Mouse (Mus musculus) MEL (cell line): ENCODE measurements at regions not wholly inside any gene's neighbourhood (a gene's known extent, or its start where the extent isn't known, plus 50 kb on each side); places are given as distances from the start of the nearest gene placed in this dataset.

ENCODE experiments used
- DNase-seq: peaks from one replicate; pipeline ENCODE4 v3.0.0; 2011; ENCODE audit warnings: low read depth, low spot score
- H3K27ac ChIP-seq: 2 replicates; pipeline ENCODE4 v1.5.1; 2012; ENCODE audit warnings: low read depth, mild to moderate bottlenecking, control low read depth, low read length, moderate library complexity; ENCODE audit not compliant: control insufficient read depth
- H3K27me3 ChIP-seq, 2 experiments: fragments of 150-350 bp in 1 of 2; sonication (generic) in 1 of 2; 2 replicates each; pipeline ENCODE4 v1.6.1; 2012; ENCODE audit warnings: low read length in 2 of 2, mild to moderate bottlenecking in 2 of 2, improper control_type of control experiment in 1 of 2, moderate library complexity in 1 of 2; ENCODE audit not compliant: insufficient read depth in 2 of 2, control insufficient read depth in 1 of 2
- H3K36me3 ChIP-seq, 2 experiments: 2 replicates each; pipeline ENCODE4 v1.6.1; 2012 to 2014; ENCODE audit warnings: low read length in 2 of 2, improper control_type of control experiment in 1 of 2, inconsistent platforms in 1 of 2, mild to moderate bottlenecking in 1 of 2; ENCODE audit not compliant: insufficient read depth in 2 of 2, control insufficient read depth in 1 of 2
- H3K4me1 ChIP-seq, 2 experiments: fragments of 150-350 bp in 1 of 2; sonication (generic) in 1 of 2; 2 replicates each; pipeline ENCODE4 v1.6.1; 2012; ENCODE audit warnings: low read length in 2 of 2, improper control_type of control experiment in 1 of 2, mild to moderate bottlenecking in 1 of 2; ENCODE audit not compliant: insufficient read depth in 2 of 2, control insufficient read depth in 1 of 2
- H3K4me3 ChIP-seq, 2 experiments: fragments of 150-350 bp in 1 of 2; sonication (generic) in 1 of 2; 2 replicates each; pipeline ENCODE4 v1.5.1; 2012; ENCODE audit warnings: low read depth in 2 of 2, low read length in 2 of 2, mild to moderate bottlenecking in 2 of 2, moderate library complexity in 2 of 2, control low read depth in 1 of 2, improper control_type of control experiment in 1 of 2; ENCODE audit not compliant: control insufficient read depth in 1 of 2, insufficient read depth in 1 of 2
- H3K79me2 ChIP-seq: 2 replicates; pipeline ENCODE4 v1.6.1; 2012; ENCODE audit warnings: mild to moderate bottlenecking, low read length, moderate library complexity; ENCODE audit not compliant: control insufficient read depth, poor library complexity, insufficient read depth
- H3K9ac ChIP-seq: 2 replicates; pipeline ENCODE4 v1.6.1; 2012; ENCODE audit warnings: low read depth, mild to moderate bottlenecking, control low read depth, low read length, moderate library complexity; ENCODE audit not compliant: control insufficient read depth, poor library complexity, severe bottlenecking
- H3K9me3 ChIP-seq: fragments of 150-350 bp; sonication (generic); replicated peaks from 2 replicates; pipeline ENCODE4 v1.6.1; 2012; ENCODE audit warnings: mild to moderate bottlenecking, low read length, improper control_type of control experiment, moderate library complexity; ENCODE audit not compliant: insufficient read depth
- BHLHE40 ChIP-seq: IDR thresholded peaks from 2 replicates; pipeline ENCODE4 v1.6.1; 2012; ENCODE audit warnings: low read depth, mild to moderate bottlenecking, inconsistent platforms, low read length, improper control_type of control experiment, borderline replicate concordance
- CHD1 ChIP-seq: IDR thresholded peaks from 2 replicates; pipeline ENCODE4 v1.6.1; 2012; ENCODE audit warnings: low read depth, mild to moderate bottlenecking, inconsistent platforms, low read length, improper control_type of control experiment
- CHD2 ChIP-seq: IDR thresholded peaks from 2 replicates; pipeline ENCODE4 v1.6.1; 2011; ENCODE audit warnings: low read length, improper control_type of control experiment
- CTCF ChIP-seq, 3 experiments: IDR thresholded peaks in 2 of 3; conservative IDR thresholded peaks in 1 of 3; 2 replicates each; pipeline ENCODE4 v1.5.1; 2011 to 2012; ENCODE audit warnings: low read length in 3 of 3, low read depth in 2 of 3, mild to moderate bottlenecking in 2 of 3, improper control_type of control experiment in 1 of 3, inconsistent platforms in 1 of 3, mixed read lengths in 1 of 3, moderate library complexity in 1 of 3; ENCODE audit not compliant: control insufficient read depth in 1 of 3, insufficient read depth in 1 of 3, poor library complexity in 1 of 3, severe bottlenecking in 1 of 3
- ELF1 ChIP-seq: IDR thresholded peaks from 2 replicates; pipeline ENCODE4 v1.6.1; 2014; ENCODE audit warnings: low read depth, mild to moderate bottlenecking, inconsistent platforms, low read length, improper control_type of control experiment, moderate library complexity
- EP300 ChIP-seq, 2 experiments: IDR thresholded peaks; 2 replicates each; pipeline ENCODE4 v1.6.1; 2011; ENCODE audit warnings: improper control_type of control experiment in 2 of 2, low read length in 2 of 2, low read depth in 1 of 2, mild to moderate bottlenecking in 1 of 2
- KAT2A ChIP-seq: conservative IDR thresholded peaks from 2 replicates; pipeline ENCODE4 v1.6.1; 2012; ENCODE audit warnings: low read depth, low read length, improper control_type of control experiment, inconsistent platforms
- MAFK ChIP-seq: IDR thresholded peaks from 2 replicates; pipeline ENCODE4 v1.6.1; 2011; ENCODE audit warnings: low read depth, mild to moderate bottlenecking, low read length, improper control_type of control experiment, borderline replicate concordance
- MYB ChIP-seq: IDR thresholded peaks from 2 replicates; pipeline ENCODE4 v1.6.1; 2011; ENCODE audit warnings: mild to moderate bottlenecking, low read depth, low read length, improper control_type of control experiment
- MYC ChIP-seq: IDR thresholded peaks from 2 replicates; pipeline ENCODE4 v1.6.1; 2011; ENCODE audit warnings: low read depth, mild to moderate bottlenecking, low read length, improper control_type of control experiment, moderate library complexity
- NRF1 ChIP-seq: IDR thresholded peaks from 2 replicates; pipeline ENCODE4 v1.6.1; 2014; ENCODE audit warnings: low read depth, mild to moderate bottlenecking, inconsistent platforms, low read length, improper control_type of control experiment, moderate library complexity; ENCODE audit not compliant: poor library complexity, insufficient read depth, severe bottlenecking
- RCOR1 ChIP-seq: IDR thresholded peaks from 2 replicates; pipeline ENCODE4 v1.6.1; 2012; ENCODE audit warnings: low read depth, mild to moderate bottlenecking, inconsistent platforms, low read length, improper control_type of control experiment
- SIN3A ChIP-seq: IDR thresholded peaks from 2 replicates; pipeline ENCODE4 v1.6.1; 2012; ENCODE audit warnings: low read length, improper control_type of control experiment, inconsistent platforms
- SMC3 ChIP-seq: IDR thresholded peaks from 2 replicates; pipeline ENCODE4 v1.6.1; 2011; ENCODE audit warnings: low read depth, low read length, improper control_type of control experiment
- TAL1 ChIP-seq: IDR thresholded peaks from 2 replicates; pipeline ENCODE4 v1.6.1; 2012; ENCODE audit warnings: mild to moderate bottlenecking, inconsistent platforms, low read length, moderate library complexity, mixed read lengths
- TBP ChIP-seq: IDR thresholded peaks from 2 replicates; pipeline ENCODE4 v1.8.0; 2011; ENCODE audit warnings: low read depth, low read length, improper control_type of control experiment
- USF1 ChIP-seq: IDR thresholded peaks from 2 replicates; pipeline ENCODE4 v1.6.1; 2014; ENCODE audit warnings: low read depth, mild to moderate bottlenecking, inconsistent platforms, low read length, improper control_type of control experiment, moderate library complexity
- USF2 ChIP-seq, 2 experiments: IDR thresholded peaks; 2 replicates each; pipeline ENCODE4 v1.6.1; 2011 to 2012; ENCODE audit warnings: improper control_type of control experiment in 2 of 2, low read length in 2 of 2, borderline replicate concordance in 1 of 2, inconsistent platforms in 1 of 2, low read depth in 1 of 2, mild to moderate bottlenecking in 1 of 2; ENCODE audit not compliant: insufficient read depth in 1 of 2
- ZC3H11A ChIP-seq: IDR thresholded peaks from 2 replicates; pipeline ENCODE4 v1.6.1; 2012; ENCODE audit warnings: low read depth, mild to moderate bottlenecking, inconsistent platforms, low read length, improper control_type of control experiment
- ZMIZ1 ChIP-seq: IDR thresholded peaks from 2 replicates; pipeline ENCODE4 v1.6.1; 2012; ENCODE audit warnings: low read depth, mild to moderate bottlenecking, inconsistent platforms, low read length, improper control_type of control experiment, moderate library complexity
- ZNF384 ChIP-seq: IDR thresholded peaks from 2 replicates; pipeline ENCODE4 v1.6.1; 2012; ENCODE audit warnings: low read depth, mild to moderate bottlenecking, inconsistent platforms, low read length, improper control_type of control experiment

DNA sequence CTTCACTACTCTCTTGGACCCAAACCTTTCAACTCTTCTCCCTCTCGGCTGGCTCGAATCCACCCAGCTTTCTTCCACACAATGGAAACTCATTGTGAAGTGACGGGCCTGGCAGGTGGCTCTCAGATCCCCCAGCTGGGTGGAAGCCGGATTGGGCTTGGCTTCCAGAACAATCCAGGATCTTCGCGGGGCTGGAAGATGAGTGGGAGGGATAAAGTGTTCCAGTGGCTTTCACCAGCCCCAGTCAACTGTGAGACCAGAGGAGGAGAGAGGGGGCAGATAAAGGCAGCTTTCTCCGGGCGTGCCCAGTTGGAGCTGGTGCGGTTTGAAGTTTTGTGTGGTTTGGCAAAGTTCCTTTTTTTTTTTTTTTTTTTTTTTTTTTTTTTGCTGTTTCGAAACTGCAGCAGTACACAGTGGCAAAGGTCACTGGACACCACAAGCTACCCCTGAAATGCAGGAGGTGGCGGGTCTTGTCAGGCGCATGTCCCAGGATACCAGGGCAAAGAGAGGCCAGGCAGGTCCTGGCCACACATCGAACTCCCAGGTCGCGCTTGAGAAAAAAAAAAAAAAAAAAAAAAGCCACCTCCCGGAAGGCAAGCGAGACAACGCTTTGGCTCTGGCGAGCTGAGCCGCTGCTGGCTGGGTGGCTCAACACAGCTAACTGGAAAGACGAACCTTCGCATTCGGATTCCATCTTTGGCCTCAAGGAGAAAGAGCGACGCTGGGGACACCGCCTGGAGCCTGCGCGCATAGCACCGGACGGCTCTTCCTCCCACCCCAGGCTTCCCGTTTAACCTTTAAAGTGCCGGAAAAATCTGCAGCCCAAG is 91.9 kb upstream of the Bcor start (continued):
- TF ChIP-seq RCOR1 (peak; percentile 73), SMC3 (peak; percentile 65), ZMIZ1 (no peak), TBP (0 out of 2 replicates have a peak, but pooled peaks have one; percentile 39), MYC (peak; percentile 72), BHLHE40 (peak; percentile 57; the same call in 1 of the 2 replicates), ZNF384 (peak; percentile 98), SIN3A (peak; percentile 59), ELF1 (no peak), NRF1 (peak; percentile 3; the same call in 1 of the 2 replicates), USF1 (no peak), TAL1 (peak; percentile 32), CHD2 (no peak)

DNA sequence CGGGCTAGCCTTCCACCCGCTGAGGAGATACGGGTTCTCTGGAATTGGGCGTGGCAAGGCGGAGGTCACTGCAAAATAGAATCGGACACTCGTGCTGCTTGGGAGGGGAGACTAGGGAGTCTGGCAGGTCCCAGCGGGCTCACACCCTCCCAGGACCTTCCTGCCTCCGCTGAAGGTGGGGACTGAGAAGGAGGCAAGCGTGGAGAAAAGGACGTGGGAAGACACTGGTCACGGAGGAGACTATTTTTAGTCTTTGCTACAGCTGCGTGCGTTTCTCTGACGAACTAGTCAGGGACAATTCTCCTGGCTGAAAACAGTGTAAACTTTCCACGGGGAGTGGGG is 92.5 kb upstream of the Bcor start:
- Histone ChIP-seq H3K79me2 (no peaks in the 10 kb centered on the region), H3K9ac (peak overlapping the region; percentile 62), H3K4me3 (peak overlapping the region; percentile 54 to 55), H3K4me1 (peaks cover 2 to 25% of the 10 kb centered on the region in 2 experiments), H3K9me3 (no peaks in the 10 kb centered on the region), H3K27ac (no peak overlapping the region), H3K36me3 (peaks cover 0 to 12% of the 10 kb centered on the region in 2 experiments; a peak in 2 of 4 replicates), H3K27me3 (no peaks in the 10 kb centered on the region)
- no peak for DNase-seq
- TF ChIP-seq TBP (no peak), SIN3A (no peak), ZMIZ1 (no peak), EP300 (IDR thresholded peaks at IDR 0.05; ENCODE audit: low read depth in 1 of 2, low read length in 2 of 2) (no peak), MYB (no peak), ZNF384 (no peak), ZC3H11A (no peak), USF2 (IDR thresholded peaks at IDR 0.05; ENCODE audit: borderline replicate concordance in 1 of 2, insufficient read depth in 1 of 2, low read depth in 1 of 2, low read length in 2 of 2) (no peak), MAFK (no peak), KAT2A (no peak), CHD1 (no peak), CTCF (IDR thresholded peaks at IDR 0.05 in 2 of 3, conservative IDR thresholded peaks at IDR 0.05 in 1 of 3; ENCODE audit: control insufficient read depth in 1 of 3, insufficient read depth in 1 of 3, low read depth in 2 of 3, low read length in 3 of 3, poor library complexity in 1 of 3, severe bottlenecking in 1 of 3) (no peak)
